Mouse (Mus musculus) heart, adult 18-20 months (tissue): ENCODE results near the gene Notch3. TPM values are rescaled to one million over a fixed set of nuclear protein-coding genes. Genes with fewer than 3 reads are reported as not detected.

Experiments
- DNase-seq, 2 experiments: peaks; one replicate each; pipeline ENCODE4 v3.0.0; 2021 to 2022; ENCODE audit warnings: mixed read lengths in 1 of 2
- total RNA-seq, 2 experiments: library from RNA; stranded (reverse); gene quantifications; 2 replicates each; pipeline ENCODE4 v1.2.3; 2021

Notch3 gene
- total RNA-seq, 2 experiments from 2014 or later = 20.5 to 24.5 TPM

DNA sequence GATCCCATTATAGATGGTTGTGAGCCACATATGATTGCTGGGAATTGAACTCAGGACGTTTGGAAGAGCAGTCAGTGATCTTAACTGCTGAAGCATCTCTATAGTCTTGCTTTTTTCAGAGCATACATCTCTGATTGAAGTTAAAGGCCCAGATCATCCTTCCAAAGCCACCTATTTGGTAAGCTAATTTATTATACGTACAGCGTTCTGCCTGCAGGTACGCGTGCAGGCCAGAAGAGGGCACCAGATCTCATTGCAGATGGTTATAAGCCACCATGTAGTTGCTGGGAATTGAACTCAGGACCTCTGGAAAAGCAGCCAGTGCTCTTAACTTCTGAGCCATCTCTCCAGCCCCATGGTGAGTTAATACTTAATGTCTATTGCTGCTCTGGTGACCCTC lies 73.8 kb downstream of the Notch3 start:
- no peak for DNase-seq

DNA sequence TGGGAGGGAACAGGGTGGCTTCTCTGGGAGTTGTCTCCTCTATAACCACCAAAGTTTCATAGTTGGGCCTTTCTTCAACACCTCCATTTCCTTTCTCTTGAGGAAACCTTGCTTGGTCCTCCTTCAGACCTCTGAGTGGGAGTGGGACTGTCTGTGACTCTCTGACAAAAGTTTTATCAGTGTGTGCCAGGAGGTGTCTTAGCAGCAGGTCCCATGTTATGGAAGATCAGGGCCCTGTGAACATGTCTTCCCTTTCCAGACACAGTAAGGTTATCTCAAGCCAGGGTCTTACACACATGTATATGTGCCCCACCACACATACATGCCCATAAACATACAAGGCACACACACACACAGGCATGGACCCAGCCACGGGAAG lies 74.4 kb downstream of the Notch3 start:
- DNase-seq = no peak

DNA sequence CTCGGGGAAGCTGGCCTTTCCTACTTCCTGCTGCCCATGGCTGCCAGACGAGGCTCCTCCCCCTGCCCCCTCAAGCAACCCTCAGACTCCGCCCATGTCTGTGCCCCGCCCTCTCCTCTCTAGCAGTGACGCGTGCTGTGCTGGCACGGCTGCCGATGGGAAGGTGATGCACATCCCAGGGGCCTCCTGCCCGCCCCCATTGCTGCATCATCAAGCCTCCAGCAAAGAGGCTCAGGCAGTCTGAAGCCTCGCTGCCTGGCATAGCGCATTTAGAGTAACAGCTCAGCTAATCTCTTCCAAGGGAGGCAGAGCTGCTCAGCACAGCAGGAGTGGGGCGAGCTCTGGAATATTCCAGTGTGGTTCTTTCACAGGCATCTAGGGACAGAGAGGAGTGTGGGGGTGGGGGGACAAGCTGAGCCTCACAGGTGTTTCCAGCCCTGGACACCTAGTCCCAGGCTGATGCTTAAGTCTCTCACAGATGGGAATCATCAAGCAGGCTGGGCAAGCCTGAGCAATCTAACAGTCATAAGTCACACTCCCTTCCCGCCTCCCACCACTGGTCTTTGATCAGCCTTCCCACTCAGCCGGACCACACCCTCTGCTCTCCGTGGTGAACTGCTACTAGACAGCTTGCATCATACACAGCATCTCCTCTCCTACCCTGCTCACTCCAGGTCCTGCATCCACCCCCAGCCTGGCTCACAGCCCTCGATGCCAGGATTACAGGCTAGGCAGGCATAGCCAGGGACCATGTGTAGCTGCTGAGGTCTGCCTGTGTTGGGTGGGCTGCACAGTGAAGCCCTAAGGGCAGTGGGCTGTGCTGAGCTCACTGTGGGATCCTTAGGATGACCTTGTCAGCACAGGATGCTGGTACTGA lies 75.0 kb downstream of the Notch3 start:
- peak; percentile 82 to 85 for DNase-seq

DNA sequence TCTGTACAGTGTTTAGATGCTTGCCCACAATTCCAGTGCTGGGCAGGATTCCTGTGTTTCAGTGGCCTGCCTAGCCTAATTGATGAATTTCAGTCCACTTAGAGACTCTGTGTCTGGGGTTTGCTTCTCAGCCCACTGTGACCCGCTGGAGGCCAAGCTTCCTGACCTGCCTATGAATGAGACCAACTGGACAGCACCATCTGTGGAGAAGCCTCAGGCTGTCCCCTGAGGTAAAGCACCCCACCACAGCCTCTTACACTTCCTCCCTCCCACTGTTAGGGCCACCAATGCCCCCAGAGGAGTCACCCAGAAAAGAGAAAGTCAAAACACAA lies 75.7 kb downstream of the Notch3 start:
- peak in 1 of 2 experiments; percentile 32 for DNase-seq

DNA sequence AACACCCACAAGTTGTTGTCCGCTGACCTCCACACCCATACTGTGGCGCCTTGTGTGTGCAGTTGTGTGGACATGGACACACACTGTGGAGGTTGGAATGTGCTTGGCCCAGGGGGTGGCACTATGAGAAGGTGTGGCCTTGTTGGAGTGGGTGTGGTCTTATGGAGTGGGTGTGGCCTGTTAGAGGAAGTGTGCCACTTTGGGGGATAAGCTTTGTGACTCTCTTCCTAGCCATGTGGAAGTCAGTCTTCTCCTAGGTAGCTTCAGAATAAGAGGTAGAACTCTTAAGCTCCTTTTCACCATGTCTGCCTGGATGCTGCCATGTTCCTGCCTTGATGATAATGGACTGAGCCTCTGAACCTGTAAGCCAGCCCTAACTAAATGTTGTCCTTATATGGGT lies 79.6 kb downstream of the Notch3 start:
- DNase-seq = no peak

DNA sequence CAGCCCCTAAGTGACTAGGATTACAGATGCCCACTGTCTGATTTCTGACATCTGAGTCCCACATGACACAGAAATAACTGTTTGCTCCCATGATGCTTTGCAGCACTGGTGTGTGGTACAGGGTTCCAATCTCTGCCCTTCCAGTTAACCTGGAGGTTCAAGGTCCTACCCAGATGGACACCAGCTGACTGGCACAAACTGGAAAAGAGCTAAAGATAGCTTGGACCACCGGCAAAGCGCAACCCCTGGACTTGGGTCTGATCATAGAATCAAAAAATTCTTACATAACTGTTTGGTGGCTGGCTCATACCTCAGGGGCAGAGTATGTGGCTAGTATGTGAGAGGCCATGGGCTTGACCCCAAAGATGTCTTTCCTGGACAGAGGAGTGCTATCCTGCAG lies 83.3 kb downstream of the Notch3 start:
- no peak for DNase-seq

DNA sequence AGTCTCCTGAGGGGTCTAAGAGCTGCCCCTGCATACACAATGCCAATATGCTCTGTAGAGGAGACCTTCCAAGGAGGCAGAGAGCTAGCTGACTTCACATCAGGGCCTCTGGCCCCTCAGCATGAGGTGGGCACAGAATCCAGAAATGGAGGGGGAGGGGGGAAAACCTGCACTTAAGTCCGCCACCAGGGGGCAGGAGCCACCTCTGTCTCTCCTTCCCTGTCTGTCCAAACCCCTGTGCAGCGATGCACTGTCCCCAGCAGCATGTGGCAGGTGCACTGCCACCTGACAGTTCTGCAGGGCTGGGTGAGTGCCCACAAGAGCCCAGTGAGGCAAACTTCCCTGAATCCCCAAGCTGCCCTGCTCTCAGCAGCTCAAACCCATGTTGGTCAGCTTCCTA lies 91.5 kb downstream of the Notch3 start:
- DNase-seq = peak; percentile 25 to 65

DNA sequence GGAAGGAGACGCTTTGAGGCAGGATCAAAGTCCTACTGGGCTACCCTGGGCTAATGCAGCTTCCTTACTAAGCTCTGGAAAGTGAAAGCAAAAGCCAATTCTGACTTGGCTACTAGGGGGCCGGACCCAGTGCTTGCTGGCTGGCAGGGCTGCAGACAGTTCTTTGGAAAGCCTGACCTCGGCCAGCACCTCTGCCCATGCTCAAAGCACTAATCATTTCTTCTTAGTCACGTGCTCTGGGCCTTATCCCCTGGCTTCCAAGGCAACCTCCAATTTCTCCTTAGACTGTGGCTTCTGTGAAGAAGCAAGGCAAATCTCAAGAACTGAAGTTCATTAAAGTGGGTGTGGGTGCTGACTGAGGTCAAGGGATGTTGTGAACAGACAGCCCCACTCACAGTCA lies 92.0 kb downstream of the Notch3 start:
- no peak for DNase-seq

DNA sequence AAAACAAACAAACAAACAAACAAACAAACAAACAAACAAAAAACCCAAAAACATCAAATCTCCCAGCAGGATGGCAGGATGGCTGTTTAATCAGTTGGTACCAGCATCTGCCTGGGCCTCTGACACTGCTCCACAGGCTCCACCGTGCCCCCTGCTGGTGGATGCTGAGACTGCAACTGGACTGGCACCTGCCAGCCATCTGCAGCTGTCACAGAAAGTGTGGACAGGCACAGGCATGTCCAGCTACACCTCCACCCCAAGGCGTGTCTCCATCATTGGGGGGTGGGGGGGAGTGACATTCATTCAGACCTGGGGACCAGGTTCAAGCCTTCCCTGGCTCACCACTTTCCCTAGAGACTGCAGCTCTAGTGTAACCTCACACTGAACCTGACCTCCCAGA lies 93.3 kb downstream of the Notch3 start:
- DNase-seq = peak; percentile 74 to 93

Other genes starting within 250 kb of the Notch3 start
- gene Rrp1b, start 130.8 kb downstream of the Notch3 start, total RNA-seq = 1 to 10 TPM; 6.3 to 6.9 TPM
- 1 to 10 TPM; 1.2 to 1.4 TPM for gene Hsf2bp, start 130.5 kb downstream of the Notch3 start, total RNA-seq
- gene Ephx3, start 22.7 kb upstream of the Notch3 start, total RNA-seq = under 1 TPM; 0.69 to 0.74 TPM
- gene Brd4, start 117.9 kb upstream of the Notch3 start, total RNA-seq = 10 to 100 TPM; 43.6 to 55.5 TPM
- 10 to 100 TPM; 40.2 to 44.3 TPM for gene Akap8, start 154.4 kb upstream of the Notch3 start, total RNA-seq
- 10 to 100 TPM; 39.1 to 44.6 TPM for gene Akap8l, start 183.8 kb upstream of the Notch3 start, total RNA-seq
- 10 to 100 TPM; 15.0 to 19.0 TPM for gene Wiz, start 222.6 kb upstream of the Notch3 start, total RNA-seq
- 1 to 10 TPM in 1 of 2 experiments, under 1 TPM in 1; 0.97 to 4.4 TPM for gene Rasal3, start 236.7 kb upstream of the Notch3 start, total RNA-seq